Mouse (Mus musculus): ENCODE results near the gene Utp6. TPM values are rescaled to one million over a fixed set of nuclear protein-coding genes. Genes with fewer than 3 reads are reported as not detected.
A peak's percentile ranks its signal among the peaks of the same experiment; 100 is the strongest.

The Utp6 gene
- polyA plus RNA-seq, 1 experiment = 24.7 TPM

- no peak for DNase-seq (ENCODE audit: extremely low spot score in 1 of 2, low spot score in 1 of 2)
Observed at GRCm38 (mm10) chr11:79963212-79963974, 1.2 kb upstream of the Utp6 start.

- no peak for DNase-seq (ENCODE audit: extremely low spot score in 1 of 2, low spot score in 1 of 2)
Observed at GRCm38 (mm10) chr11:79962877-79963183, 640 bp upstream of the Utp6 start.

GRCm38 (mm10) chr11:79961346-79962124, 655 bp downstream of the Utp6 start:
- DNase-seq (ENCODE audit: extremely low spot score in 1 of 2, low spot score in 1 of 2) = peak in 1 of 2 experiments; percentile 11

- DNase-seq (ENCODE audit: extremely low spot score in 1 of 2, low spot score in 1 of 2) = no peak
Observed at GRCm38 (mm10) chr11:79947265-79947664, 14.9 kb downstream of the Utp6 start.

- DNase-seq (ENCODE audit: extremely low spot score in 1 of 2, low spot score in 1 of 2) = no peak
Observed at GRCm38 (mm10) chr11:79943601-79944000, 18.6 kb downstream of the Utp6 start.

- no peak for DNase-seq (ENCODE audit: extremely low spot score in 1 of 2, low spot score in 1 of 2)
Observed at GRCm38 (mm10) chr11:79943136-79943535, 19.1 kb downstream of the Utp6 start.

GRCm38 (mm10) chr11:79935766-79936165, 26.4 kb downstream of the Utp6 start:
- DNase-seq (ENCODE audit: extremely low spot score in 1 of 2, low spot score in 1 of 2) = no peak

GRCm38 (mm10) chr11:79922766-79923165, 39.4 kb downstream of the Utp6 start:
- no peak for DNase-seq (ENCODE audit: extremely low spot score in 1 of 2, low spot score in 1 of 2)

- no peak for DNase-seq (ENCODE audit: extremely low spot score in 1 of 2, low spot score in 1 of 2)
Observed at GRCm38 (mm10) chr11:79922157-79922556, 40.0 kb downstream of the Utp6 start.

- no peak for DNase-seq (ENCODE audit: extremely low spot score in 1 of 2, low spot score in 1 of 2)
Observed at GRCm38 (mm10) chr11:79920505-79921025, 41.6 kb downstream of the Utp6 start.

- DNase-seq (ENCODE audit: extremely low spot score in 1 of 2, low spot score in 1 of 2) = peak; percentile 54 to 93
Observed at GRCm38 (mm10) chr11:79919685-79920504, 42.3 kb downstream of the Utp6 start.

GRCm38 (mm10) chr11:79915696-79916349, 46.4 kb downstream of the Utp6 start:
- DNase-seq (ENCODE audit: extremely low spot score in 1 of 2, low spot score in 1 of 2) = no peak

GRCm38 (mm10) chr11:79908600-79909483, 53.3 kb downstream of the Utp6 start:
- DNase-seq (ENCODE audit: extremely low spot score in 1 of 2, low spot score in 1 of 2) = peak in 1 of 2 experiments; percentile 52

GRCm38 (mm10) chr11:79906920-79907319, 55.3 kb downstream of the Utp6 start:
- DNase-seq (ENCODE audit: extremely low spot score in 1 of 2, low spot score in 1 of 2) = no peak

- no peak for DNase-seq (ENCODE audit: extremely low spot score in 1 of 2, low spot score in 1 of 2)
Observed at GRCm38 (mm10) chr11:79902881-79903481, 59.2 kb downstream of the Utp6 start.

GRCm38 (mm10) chr11:79901146-79901545, 61.0 kb downstream of the Utp6 start:
- no peak for DNase-seq (ENCODE audit: extremely low spot score in 1 of 2, low spot score in 1 of 2)

- peak; percentile 28 to 70 for DNase-seq (ENCODE audit: extremely low spot score in 1 of 2, low spot score in 1 of 2)
Observed at GRCm38 (mm10) chr11:79892259-79892658, 69.9 kb downstream of the Utp6 start.

GRCm38 (mm10) chr11:79890822-79891221, 71.4 kb downstream of the Utp6 start:
- DNase-seq (ENCODE audit: extremely low spot score in 1 of 2, low spot score in 1 of 2) = no peak

- DNase-seq (ENCODE audit: extremely low spot score in 1 of 2, low spot score in 1 of 2) = no peak
Observed at GRCm38 (mm10) chr11:79886961-79887360, 75.2 kb downstream of the Utp6 start.

Data from frontal cortex, adult 2 months (tissue).